Mouse (Mus musculus) c-Kit-positive CD71-negative TER-119-negative erythroid progenitor cells, embryonic 14.5 days (primary cell): ENCODE measurements around the gene Slain2.
"Not testable (repeated sequence)": the region's sequence is repeated elsewhere in the genome, so short reads cannot be mapped to it uniquely, and the experiment has no call there.

Experiments used
- DNase-seq: peaks from one replicate; pipeline ENCODE4 v3.0.0-alpha.2; 2013; ENCODE audit warnings: low read depth

The Slain2 gene

GRCm38 (mm10) chr5:73013611-73014287, 99.6 kb downstream of the Slain2 start:
- not testable (repeated sequence) for DNase-seq

- no peak for DNase-seq
Measured at GRCm38 (mm10) chr5:73014745-73015144, 100.6 kb downstream of the Slain2 start.

- DNase-seq, result no peak
Measured at GRCm38 (mm10) chr5:73023801-73024200, 109.7 kb downstream of the Slain2 start.
